Mouse (Mus musculus): ENCODE results near the gene Xndc1. TPM values are rescaled to one million over a fixed set of nuclear protein-coding genes. Genes with fewer than 3 reads are reported as not detected.
A peak's percentile ranks its signal among the peaks of the same experiment; 100 is the strongest.

Xndc1 gene
- polyA plus RNA-seq, 1 experiment from 2014 or later, result 35.0 TPM

- no peaks in the 10 kb centered on the region for H3K4me1 ChIP-seq (replicated peaks; ENCODE audit: control insufficient read depth, insufficient read depth, low read length)
- H3K27me3 ChIP-seq (ENCODE audit: control insufficient read depth, insufficient read depth, low read depth, low read length), result no peaks in the 10 kb centered on the region
- 81% methylated on average over 7 of the region's 7 CpGs for WGBS
- H3K4me2 ChIP-seq (ENCODE audit: low read depth, low read length), result no peak overlapping the region
- no peak overlapping the region for H3K27ac ChIP-seq (ENCODE audit: low read length)
- no peaks in the 10 kb centered on the region for H3K9me3 ChIP-seq (ENCODE audit: control insufficient read depth, low read length)
- no peak overlapping the region for H3K4me3 ChIP-seq (ENCODE audit: low read length)
- H3K9ac ChIP-seq (ENCODE audit: low read length), result no peak overlapping the region
- peaks cover 39% of the 10 kb centered on the region for H3K36me3 ChIP-seq (ENCODE audit: control insufficient read depth, insufficient read depth, low read length)
- no peak for ATAC-seq (ENCODE audit: low read depth)
Measured at GRCm38 (mm10) chr7:102076714-102077296, 11.5 kb downstream of the Xndc1 start.

GRCm38 (mm10) chr7:102078517-102078916 is 13.2 kb downstream of the Xndc1 start:
- H3K4me1 ChIP-seq (replicated peaks; ENCODE audit: control insufficient read depth, insufficient read depth, low read length), result no peaks in the 10 kb centered on the region
- H3K27me3 ChIP-seq (ENCODE audit: control insufficient read depth, insufficient read depth, low read depth, low read length), result no peaks in the 10 kb centered on the region
- no peak overlapping the region for H3K9ac ChIP-seq (ENCODE audit: low read length)
- H3K36me3 ChIP-seq (ENCODE audit: control insufficient read depth, insufficient read depth, low read length), result peaks cover 42% of the 10 kb centered on the region
- no peak overlapping the region for H3K27ac ChIP-seq (ENCODE audit: low read length)
- no peak overlapping the region for H3K4me3 ChIP-seq (ENCODE audit: low read length)
- no peaks in the 10 kb centered on the region for H3K9me3 ChIP-seq (ENCODE audit: control insufficient read depth, low read length)
- no peak for ATAC-seq (ENCODE audit: low read depth)
- WGBS, result 73% methylated on average over 7 of the region's 7 CpGs
- no peak overlapping the region for H3K4me2 ChIP-seq (ENCODE audit: low read depth, low read length)

- H3K27ac ChIP-seq (ENCODE audit: low read length), result no peak overlapping the region
- H3K9me3 ChIP-seq (ENCODE audit: control insufficient read depth, low read length), result no peaks in the 10 kb centered on the region
- no peaks in the 10 kb centered on the region for H3K27me3 ChIP-seq (ENCODE audit: control insufficient read depth, insufficient read depth, low read depth, low read length)
- WGBS, result 76% methylated on average over 8 of the region's 8 CpGs
- H3K4me2 ChIP-seq (ENCODE audit: low read depth, low read length), result no peak overlapping the region
- H3K9ac ChIP-seq (ENCODE audit: low read length), result no peak overlapping the region
- ATAC-seq (ENCODE audit: low read depth), result no peak
- no peaks in the 10 kb centered on the region for H3K4me1 ChIP-seq (replicated peaks; ENCODE audit: control insufficient read depth, insufficient read depth, low read length)
- peaks cover 40% of the 10 kb centered on the region for H3K36me3 ChIP-seq (ENCODE audit: control insufficient read depth, insufficient read depth, low read length)
- H3K4me3 ChIP-seq (ENCODE audit: low read length), result no peak overlapping the region
Measured at GRCm38 (mm10) chr7:102080311-102080710, 15.0 kb downstream of the Xndc1 start.

GRCm38 (mm10) chr7:102081784-102082183 is 16.5 kb downstream of the Xndc1 start:
- WGBS, result 93% methylated on average over 5 of the region's 5 CpGs
- no peak overlapping the region for H3K9ac ChIP-seq (ENCODE audit: low read length)
- no peak overlapping the region for H3K27ac ChIP-seq (ENCODE audit: low read length)
- no peak overlapping the region for H3K4me2 ChIP-seq (ENCODE audit: low read depth, low read length)
- H3K9me3 ChIP-seq (ENCODE audit: control insufficient read depth, low read length), result no peaks in the 10 kb centered on the region
- no peak for ATAC-seq (ENCODE audit: low read depth)
- H3K4me3 ChIP-seq (ENCODE audit: low read length), result no peak overlapping the region
- H3K36me3 ChIP-seq (ENCODE audit: control insufficient read depth, insufficient read depth, low read length), result peaks cover 32% of the 10 kb centered on the region
- H3K27me3 ChIP-seq (ENCODE audit: control insufficient read depth, insufficient read depth, low read depth, low read length), result no peaks in the 10 kb centered on the region
- no peaks in the 10 kb centered on the region for H3K4me1 ChIP-seq (replicated peaks; ENCODE audit: control insufficient read depth, insufficient read depth, low read length)

GRCm38 (mm10) chr7:102082816-102083215 is 17.5 kb downstream of the Xndc1 start, which contains the start of gene Trpc2:
Gene Trpc2, plus strand, starts transcription at chr7:102083116.
- H3K27ac ChIP-seq (ENCODE audit: low read length), result no peak within 1 kb of the TSS
- H3K4me2 ChIP-seq (ENCODE audit: low read depth, low read length), result no peak within 1 kb of the TSS
- H3K4me3 ChIP-seq (ENCODE audit: low read length), result no peak within 1 kb of the TSS
- no peaks in the 10 kb centered on the region for H3K4me1 ChIP-seq (replicated peaks; ENCODE audit: control insufficient read depth, insufficient read depth, low read length)
- no peaks in the 10 kb centered on the region for H3K9me3 ChIP-seq (ENCODE audit: control insufficient read depth, low read length)
- H3K9ac ChIP-seq (ENCODE audit: low read length), result no peak within 1 kb of the TSS
- ATAC-seq (ENCODE audit: low read depth), result no peak
- no peaks in the 10 kb centered on the region for H3K27me3 ChIP-seq (ENCODE audit: control insufficient read depth, insufficient read depth, low read depth, low read length)
- 87% methylated on average over 5 of the region's 5 CpGs for WGBS
- H3K36me3 ChIP-seq (ENCODE audit: control insufficient read depth, insufficient read depth, low read length), result peaks cover 27% of the 10 kb centered on the region

GRCm38 (mm10) chr7:102084041-102084696 is 18.9 kb downstream of the Xndc1 start:
- no peak for ATAC-seq (ENCODE audit: low read depth)
- H3K9ac ChIP-seq (ENCODE audit: low read length), result no peak overlapping the region
- H3K36me3 ChIP-seq (ENCODE audit: control insufficient read depth, insufficient read depth, low read length), result peaks cover 20% of the 10 kb centered on the region
- no peak overlapping the region for H3K4me3 ChIP-seq (ENCODE audit: low read length)
- 82% methylated on average over 26 of the region's 26 CpGs for WGBS
- H3K4me1 ChIP-seq (replicated peaks; ENCODE audit: control insufficient read depth, insufficient read depth, low read length), result no peaks in the 10 kb centered on the region
- H3K9me3 ChIP-seq (ENCODE audit: control insufficient read depth, low read length), result no peaks in the 10 kb centered on the region
- H3K4me2 ChIP-seq (ENCODE audit: low read depth, low read length), result no peak overlapping the region
- H3K27me3 ChIP-seq (ENCODE audit: control insufficient read depth, insufficient read depth, low read depth, low read length), result no peaks in the 10 kb centered on the region
- H3K27ac ChIP-seq (ENCODE audit: low read length), result no peak overlapping the region

GRCm38 (mm10) chr7:102087336-102087735 is 22.0 kb downstream of the Xndc1 start:
- Histone ChIP-seq H3K27ac (ENCODE audit: low read length) (no peak overlapping the region), H3K4me1 (replicated peaks; ENCODE audit: control insufficient read depth, insufficient read depth, low read length) (no peaks in the 10 kb centered on the region), H3K9ac (ENCODE audit: low read length) (no peak overlapping the region), H3K4me3 (ENCODE audit: low read length) (no peak overlapping the region), H3K9me3 (ENCODE audit: control insufficient read depth, low read length) (no peaks in the 10 kb centered on the region), H3K27me3 (ENCODE audit: control insufficient read depth, insufficient read depth, low read depth, low read length) (no peaks in the 10 kb centered on the region), H3K36me3 (ENCODE audit: control insufficient read depth, insufficient read depth, low read length) (peaks cover 9% of the 10 kb centered on the region), H3K4me2 (ENCODE audit: low read depth, low read length) (no peak overlapping the region)
- WGBS, result 82% methylated on average over 4 of the region's 4 CpGs
- ATAC-seq (ENCODE audit: low read depth), result no peak

GRCm38 (mm10) chr7:102099760-102100661 is 34.7 kb downstream of the Xndc1 start:
- WGBS, result 4% methylated on average over 30 of the region's 30 CpGs
- ATAC-seq (ENCODE audit: low read depth), result peak; percentile 80
- no peak overlapping the region for H3K27ac ChIP-seq (ENCODE audit: low read length)

GRCm38 (mm10) chr7:102100868-102101267 is 35.6 kb downstream of the Xndc1 start:
- Histone ChIP-seq H3K27me3 (ENCODE audit: control insufficient read depth, insufficient read depth, low read depth, low read length) (no peaks in the 10 kb centered on the region), H3K9ac (ENCODE audit: low read length) (no peak overlapping the region), H3K4me3 (ENCODE audit: low read length) (no peak overlapping the region), H3K27ac (ENCODE audit: low read length) (no peak overlapping the region), H3K4me1 (replicated peaks; ENCODE audit: control insufficient read depth, insufficient read depth, low read length) (peaks cover 17% of the 10 kb centered on the region), H3K9me3 (ENCODE audit: control insufficient read depth, low read length) (no peaks in the 10 kb centered on the region), H3K4me2 (ENCODE audit: low read depth, low read length) (no peak overlapping the region), H3K36me3 (ENCODE audit: control insufficient read depth, insufficient read depth, low read length) (no peaks in the 10 kb centered on the region)
- no peak for ATAC-seq (ENCODE audit: low read depth)
- WGBS, result 60% methylated on average over 5 of the region's 5 CpGs

More at GRCm38 (mm10) chr7:102099760-102100661, 34.7 kb downstream of the Xndc1 start:
- peak overlapping the region; percentile 58 for H3K9ac ChIP-seq (ENCODE audit: low read length)
- H3K4me2 ChIP-seq (ENCODE audit: low read depth, low read length), result peak overlapping the region; percentile 57
- no peaks in the 10 kb centered on the region for H3K27me3 ChIP-seq (ENCODE audit: control insufficient read depth, insufficient read depth, low read depth, low read length)
- no peaks in the 10 kb centered on the region for H3K9me3 ChIP-seq (ENCODE audit: control insufficient read depth, low read length)
- H3K4me1 ChIP-seq (replicated peaks; ENCODE audit: control insufficient read depth, insufficient read depth, low read length), result peaks cover 17% of the 10 kb centered on the region
- peak overlapping the region; percentile 40 for H3K4me3 ChIP-seq (ENCODE audit: low read length)
- H3K36me3 ChIP-seq (ENCODE audit: control insufficient read depth, insufficient read depth, low read length), result no peaks in the 10 kb centered on the region
